Mouse (Mus musculus) ES-E14 (cell line): Measurements from ENCODE around the gene Pgm3.

Experiments
- CHD2 ChIP-seq: IDR thresholded peaks from 2 replicates; pipeline ENCODE4 v1.6.1; 2014; ENCODE audit warnings: mild to moderate bottlenecking, low read depth, low read length, inconsistent platforms
- HCFC1 ChIP-seq: IDR thresholded peaks from 2 replicates; pipeline ENCODE4 v1.6.1; 2012; ENCODE audit warnings: low read length, inconsistent platforms, borderline replicate concordance; ENCODE audit not compliant: insufficient read depth
- MAFK ChIP-seq: IDR thresholded peaks from 2 replicates; pipeline ENCODE4 v1.6.1; 2014; ENCODE audit warnings: mild to moderate bottlenecking, low read depth, low read length, inconsistent platforms; ENCODE audit not compliant: insufficient read depth
- ZC3H11A ChIP-seq: IDR thresholded peaks from 2 replicates; pipeline ENCODE4 v1.6.1; 2012; ENCODE audit warnings: low read depth, mild to moderate bottlenecking, inconsistent platforms, low read length, borderline replicate concordance
- ZNF384 ChIP-seq: IDR thresholded peaks from 2 replicates; pipeline ENCODE4 v1.6.1; 2012; ENCODE audit warnings: low read depth, low read length, inconsistent platforms

- no peak for TF ChIP-seq ZNF384
- no peak for TF ChIP-seq CHD2
- TF ChIP-seq HCFC1: no peak
- TF ChIP-seq MAFK: no peak
- TF ChIP-seq ZC3H11A: no peak
These were observed 2.2 kb downstream of the Pgm3 start for GRCm38 (mm10) chr9:86569314-86569910.
